In genomic region chr4:98817184-98817911, GRCm38 (mm10) we compare ENCODE assay signal across 7 mouse cellular contexts. TPM values are rescaled to one million over a fixed set of nuclear protein-coding genes. Genes with fewer than 3 reads are reported as not detected.
DNase-seq lines count a peak whose midpoint lies in the region; ATAC-seq lines count a peak whose summit lies in the region.

TSS of gene Kank4 (minus strand) at chr4:98817537.

- peak; percentile 92 for ATAC-seq in intestine, embryonic 16.5 days
- no peak for ATAC-seq in liver, embryonic 15.5 days (ENCODE audit: insufficient read depth)
- peak; percentile 71 for ATAC-seq in neural tube, embryonic 15.5 days (ENCODE audit: low FRiP score)
- ATAC-seq in inflammation-experienced regulatory T-cells, adult 6 months, result no peak

- H3K4me2 ChIP-seq in intestine, embryonic 16.5 days (ENCODE audit: low read depth, low read length), result peak within 1 kb of the TSS; percentile 80
- peak within 1 kb of the TSS; percentile 67 for H3K4me2 ChIP-seq in liver, embryonic 15.5 days
- peak within 1 kb of the TSS; percentile 97 for H3K4me2 ChIP-seq in neural tube, embryonic 15.5 days

- H3K9ac ChIP-seq in intestine, embryonic 16.5 days (ENCODE audit: low read depth, low read length), result peak within 1 kb of the TSS; percentile 66
- no peak within 1 kb of the TSS for H3K9ac ChIP-seq in liver, embryonic 15.5 days
- peak within 1 kb of the TSS; percentile 67 for H3K9ac ChIP-seq in neural tube, embryonic 15.5 days (replicated peaks)

- no peaks in the 10 kb centered on the region for H3K4me1 ChIP-seq in brown adipose tissue, adult 24 weeks (ENCODE audit: control insufficient read depth, insufficient read depth, insufficient read length, low read length)
- H3K4me1 ChIP-seq in intestine, embryonic 16.5 days (ENCODE audit: control insufficient read depth, insufficient read depth, low read length), result peaks cover 5% of the 10 kb centered on the region
- no peaks in the 10 kb centered on the region for H3K4me1 ChIP-seq in liver, embryonic 15.5 days (replicated peaks)
- peaks cover 15% of the 10 kb centered on the region for H3K4me1 ChIP-seq in neural tube, embryonic 15.5 days

- DNase-seq in adrenal gland, adult (ENCODE audit: inconsistent age in 2 of 2, low spot score in 1 of 2), result peak; percentile 37 to 73
- DNase-seq in heart, adult 11 months, result peak; percentile 92

- H3K27ac ChIP-seq in brown adipose tissue, adult 24 weeks (replicated peaks; ENCODE audit: low read depth, low read length), result no peak within 1 kb of the TSS
- H3K27ac ChIP-seq in intestine, embryonic 16.5 days (ENCODE audit: low read length), result 0 out of 2 replicates have a peak within 1 kb of the TSS, but pooled peaks have one; percentile 0
- no peak within 1 kb of the TSS for H3K27ac ChIP-seq in liver, embryonic 15.5 days (replicated peaks)
- H3K27ac ChIP-seq in neural tube, embryonic 15.5 days (replicated peaks), result no peak within 1 kb of the TSS

- H3K27me3 ChIP-seq in intestine, embryonic 16.5 days (replicated peaks; ENCODE audit: control insufficient read depth, insufficient read depth, low read length), result peaks cover 4% of the 10 kb centered on the region; the same call in 1 of the 2 replicates
- H3K27me3 ChIP-seq in liver, embryonic 15.5 days, result peaks cover 42% of the 10 kb centered on the region
- peaks cover 46% of the 10 kb centered on the region for H3K27me3 ChIP-seq in neural tube, embryonic 15.5 days (replicated peaks)

- peak within 1 kb of the TSS; percentile 57 for H3K4me3 ChIP-seq in brown adipose tissue, adult 24 weeks (ENCODE audit: insufficient read depth, low read depth, low read length)
- peak within 1 kb of the TSS; percentile 54 for H3K4me3 ChIP-seq in intestine, embryonic 16.5 days (ENCODE audit: low read length)
- H3K4me3 ChIP-seq in liver, embryonic 15.5 days (replicated peaks), result peak within 1 kb of the TSS; percentile 49
- peak within 1 kb of the TSS; percentile 77 for H3K4me3 ChIP-seq in neural tube, embryonic 15.5 days (replicated peaks)

- no peaks in the 10 kb centered on the region for H3K9me3 ChIP-seq in intestine, embryonic 16.5 days (ENCODE audit: control insufficient read depth, low read length)
- no peaks in the 10 kb centered on the region for H3K9me3 ChIP-seq in liver, embryonic 15.5 days (replicated peaks)
- H3K9me3 ChIP-seq in neural tube, embryonic 15.5 days (replicated peaks), result no peaks in the 10 kb centered on the region

- under 1% methylated on average over 72 of the region's 72 CpGs for WGBS in intestine, embryonic 16.5 days
- WGBS in liver, embryonic 15.5 days (ENCODE audit: insufficient replicate concordance), result under 1% methylated on average over 72 of the region's 72 CpGs
- WGBS in neural tube, embryonic 15.5 days, result under 1% methylated on average over 72 of the region's 72 CpGs

- H3K36me3 ChIP-seq in intestine, embryonic 16.5 days (ENCODE audit: control insufficient read depth, insufficient read depth, low read length), result no peaks in the 10 kb centered on the region
- H3K36me3 ChIP-seq in liver, embryonic 15.5 days (replicated peaks), result no peaks in the 10 kb centered on the region
- H3K36me3 ChIP-seq in neural tube, embryonic 15.5 days, result no peaks in the 10 kb centered on the region

RNA-seq across cellular contexts. Expression of gene Kank4, which starts in this region (rescaled TPM):
- 0.54 and 0.63 TPM in 2 replicates for polyA plus RNA-seq in brown adipose tissue, adult 24 weeks (2012; ENCODE audit: insufficient read depth, insufficient read length, missing spikeins)
- polyA plus RNA-seq in intestine, embryonic 16.5 days (2015; fragmentation: Nextera tagmentation; extraction: Ambion mirVana), result 0.89 TPM in 2 replicates
- polyA plus RNA-seq in liver, embryonic 15.5 days (2015; fragmentation: Nextera tagmentation; extraction: Ambion mirVana), result 0.03 and 0.08 TPM in 2 replicates
- 0.68 and 1.0 TPM in 2 replicates for polyA plus RNA-seq in neural tube, embryonic 15.5 days (2015; fragmentation: Nextera tagmentation; extraction: Ambion mirVana)
- not detected for polyA plus RNA-seq in inflammation-experienced regulatory T-cells, adult 6 months (2017; shearing (Covaris generic))

Comparison
In these comparisons a context has a peak if more than half of its experiments do, and no peak if none do; other contexts are left out.
1. Peak in ATAC-seq, H3K4me3 ChIP-seq, H3K27ac ChIP-seq, H3K9ac ChIP-seq and H3K4me2 ChIP-seq in intestine, embryonic 16.5 days; RNA of the gene not detected or under 1 TPM.